Mouse (Mus musculus): ENCODE measurements at regions not wholly inside any gene's neighbourhood (a gene's known extent, or its start where the extent isn't known, plus 50 kb on each side); places are given as distances from the start of the nearest gene placed in this dataset.

- no peak for DNase-seq (ENCODE audit: low spot score)
Observed at GRCm38 (mm10) chr19:15052642-15053239, 454.9 kb upstream of the Tle4 start.

- no peak for DNase-seq (ENCODE audit: low spot score)
Observed at GRCm38 (mm10) chr19:15047896-15048295, 450.0 kb upstream of the Tle4 start.

GRCm38 (mm10) chr19:15047306-15047868 lies 449.5 kb upstream of the Tle4 start:
- DNase-seq (ENCODE audit: low spot score), result no peak

- DNase-seq (ENCODE audit: low spot score), result peak; percentile 28
Observed at GRCm38 (mm10) chr19:15035554-15035953, 437.7 kb upstream of the Tle4 start.

GRCm38 (mm10) chr19:15033921-15034320 lies 436.1 kb upstream of the Tle4 start:
- DNase-seq (ENCODE audit: low spot score), result no peak

DNA sequence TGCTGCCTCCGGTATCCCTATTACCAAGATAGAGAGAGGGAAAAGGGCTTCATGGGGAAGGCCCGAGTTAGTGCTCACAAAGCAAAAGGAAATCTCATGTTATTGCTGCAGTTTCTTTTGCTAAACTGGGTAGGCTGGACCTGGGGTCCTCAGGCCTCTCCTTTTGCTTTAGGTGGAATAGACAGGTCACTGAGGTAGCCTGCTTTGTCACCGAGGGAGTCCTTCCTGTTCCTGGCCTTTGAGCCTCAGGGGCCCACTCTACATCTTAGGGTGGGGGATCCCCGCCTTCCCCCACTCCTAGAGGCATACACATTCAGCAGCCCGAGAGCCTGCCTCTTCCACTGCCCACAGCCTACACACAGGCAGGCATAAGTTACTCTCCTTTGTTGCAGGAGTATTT lies 435.5 kb upstream of the Tle4 start:
- DNase-seq (ENCODE audit: low spot score), result no peak

DNA sequence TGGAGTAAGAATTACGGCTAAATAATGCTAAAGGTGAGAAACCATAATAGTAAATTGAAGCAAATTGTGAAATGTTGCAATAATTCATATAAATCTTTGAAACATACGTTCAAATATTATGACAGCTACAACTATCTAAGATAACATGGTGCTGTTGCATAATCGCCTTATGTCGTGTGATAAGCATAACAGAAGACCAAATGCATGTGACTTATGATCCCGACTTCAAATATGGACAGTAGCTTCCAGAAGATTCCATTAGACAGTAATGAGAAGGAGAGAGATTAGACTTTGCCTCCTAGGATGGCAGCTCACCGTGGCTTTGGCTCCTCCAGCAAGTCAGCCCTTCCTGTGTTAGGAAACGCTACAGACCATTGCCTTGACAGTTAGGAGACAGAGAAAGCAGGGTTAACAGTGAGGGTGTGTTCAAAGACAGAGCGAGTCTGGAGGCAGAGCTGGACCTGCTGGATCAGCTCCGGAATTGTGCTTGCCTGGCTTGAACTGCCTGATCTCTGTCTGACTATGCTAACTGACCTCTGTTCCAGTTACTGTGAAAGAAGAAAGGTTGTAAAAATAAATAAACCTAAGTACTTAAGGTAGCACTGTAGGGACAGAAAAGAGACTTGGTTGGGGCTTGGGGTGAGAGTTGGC lies 434.6 kb upstream of the Tle4 start:
- DNase-seq (ENCODE audit: low spot score), result no peak

GRCm38 (mm10) chr19:15031483-15031882 lies 433.6 kb upstream of the Tle4 start:
- DNase-seq (ENCODE audit: low spot score), result no peak

DNA sequence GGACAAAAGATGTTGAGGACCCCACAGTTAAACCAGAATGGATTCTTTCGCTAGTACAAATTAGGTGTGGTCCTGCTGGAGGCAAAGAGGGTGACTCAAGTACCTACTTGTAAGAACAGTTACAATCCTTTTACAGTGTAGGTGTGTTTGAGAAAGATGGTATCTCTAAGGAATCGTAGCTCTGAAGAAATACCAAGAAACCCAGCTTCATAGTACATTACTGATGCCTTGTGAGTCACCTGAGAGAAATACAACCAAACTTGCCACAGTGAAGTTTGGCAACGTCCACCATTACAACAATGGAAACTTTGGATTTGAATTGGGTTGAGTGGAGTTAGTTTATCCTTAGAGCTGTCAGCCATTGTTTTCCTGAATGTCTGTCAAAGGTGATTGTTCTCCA lies 405.7 kb upstream of the Tle4 start:
- no peak for DNase-seq (ENCODE audit: low spot score)

DNA sequence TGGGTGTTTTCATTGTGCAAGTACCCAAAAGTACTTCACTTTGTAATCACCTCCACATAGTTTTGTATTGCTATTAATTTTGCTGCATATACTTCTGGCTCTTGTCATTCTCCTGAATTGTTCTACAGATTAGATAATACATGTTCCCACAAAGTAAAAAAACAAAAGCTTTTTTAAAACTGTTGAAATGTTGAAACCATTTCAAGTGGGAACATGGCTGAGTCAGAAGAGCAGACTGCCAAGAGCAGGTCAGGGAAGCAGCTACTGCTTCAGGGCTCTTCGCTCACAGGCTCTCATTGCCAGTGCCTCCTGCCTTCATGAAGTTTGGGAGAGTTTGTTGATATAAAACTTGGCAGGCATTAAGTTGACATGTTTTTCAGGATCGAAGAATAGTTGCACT lies 395.5 kb upstream of the Tle4 start:
- DNase-seq (ENCODE audit: low spot score), result no peak

DNA sequence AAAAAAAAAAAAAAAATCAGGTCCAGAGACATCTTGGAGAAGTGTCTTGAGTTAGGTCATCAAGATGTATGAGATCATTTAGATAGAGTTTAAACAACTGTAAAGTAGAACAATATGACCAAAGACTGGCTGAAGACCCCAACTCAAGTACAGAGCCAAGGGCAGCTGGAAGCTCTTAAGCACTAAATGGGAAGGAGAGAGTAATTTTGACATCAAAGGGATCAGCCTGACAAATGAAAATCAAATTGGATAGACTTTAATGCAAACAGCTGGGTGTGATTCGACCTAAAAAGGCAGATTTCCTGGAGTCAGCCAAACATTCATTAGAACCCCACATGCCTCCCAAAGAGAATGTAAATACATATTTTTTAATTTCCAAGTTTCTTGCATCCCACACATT lies 372.3 kb upstream of the Tle4 start:
- no peak for DNase-seq (ENCODE audit: low spot score)

DNA sequence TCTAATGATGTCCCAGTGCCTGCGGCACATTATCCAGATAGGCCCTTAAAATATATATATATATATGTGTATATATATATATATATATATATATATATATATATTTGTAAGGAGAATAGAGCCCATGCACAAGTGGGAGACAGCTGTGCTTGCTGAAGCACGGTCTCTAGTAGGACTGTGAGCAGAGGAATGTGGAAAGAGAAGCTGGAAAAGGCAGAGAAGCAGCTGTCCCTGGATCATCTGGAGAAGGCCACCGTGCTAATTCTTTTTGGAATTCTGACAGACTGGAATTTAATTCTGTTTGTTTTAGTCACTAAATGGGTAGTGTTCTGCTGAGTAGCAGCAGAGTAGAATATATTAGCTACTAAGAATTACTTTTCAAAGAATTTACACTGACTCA lies 370.4 kb upstream of the Tle4 start:
- no peak for DNase-seq (ENCODE audit: low spot score)

DNA sequence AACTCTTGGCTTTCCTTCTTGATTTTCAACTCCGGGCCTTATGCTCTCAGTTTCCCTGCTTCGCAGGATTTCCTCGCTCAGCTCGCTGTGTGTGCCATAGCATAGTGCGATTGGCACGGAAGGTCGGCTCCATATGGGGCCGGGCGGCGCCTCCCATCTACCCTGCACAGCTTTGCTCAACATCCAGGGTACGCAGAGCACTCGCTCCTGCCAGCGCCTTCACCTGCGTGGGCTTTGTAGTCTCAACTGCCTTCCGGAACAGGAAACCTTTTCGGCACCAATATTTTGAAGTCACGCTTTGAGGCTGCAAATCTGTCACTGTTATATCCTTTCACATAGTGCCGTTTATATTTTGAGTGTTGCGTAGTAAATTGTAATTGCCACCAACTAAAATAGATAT lies 359.9 kb upstream of the Tle4 start:
- no peak for DNase-seq (ENCODE audit: low spot score)

DNA sequence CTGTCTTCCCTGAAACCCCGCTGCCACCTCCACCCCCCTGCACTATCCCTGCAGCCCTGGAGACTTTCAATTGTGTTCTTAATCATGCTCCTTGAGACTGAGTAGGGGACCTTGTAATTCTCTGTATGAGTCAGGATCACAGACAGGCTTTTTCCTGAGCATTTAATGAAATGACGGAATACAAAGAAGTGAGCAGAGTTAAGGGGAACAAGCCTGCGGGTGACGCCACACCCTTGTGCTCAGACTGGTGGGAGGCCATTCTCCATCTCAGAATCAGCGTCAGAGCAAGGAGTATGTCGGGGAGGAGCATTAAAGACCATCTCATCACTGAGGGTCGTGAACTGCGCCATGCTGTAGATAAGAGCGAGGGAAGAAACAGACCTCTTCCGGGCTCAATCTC lies 359.3 kb upstream of the Tle4 start:
- no peak for DNase-seq (ENCODE audit: low spot score)

DNA sequence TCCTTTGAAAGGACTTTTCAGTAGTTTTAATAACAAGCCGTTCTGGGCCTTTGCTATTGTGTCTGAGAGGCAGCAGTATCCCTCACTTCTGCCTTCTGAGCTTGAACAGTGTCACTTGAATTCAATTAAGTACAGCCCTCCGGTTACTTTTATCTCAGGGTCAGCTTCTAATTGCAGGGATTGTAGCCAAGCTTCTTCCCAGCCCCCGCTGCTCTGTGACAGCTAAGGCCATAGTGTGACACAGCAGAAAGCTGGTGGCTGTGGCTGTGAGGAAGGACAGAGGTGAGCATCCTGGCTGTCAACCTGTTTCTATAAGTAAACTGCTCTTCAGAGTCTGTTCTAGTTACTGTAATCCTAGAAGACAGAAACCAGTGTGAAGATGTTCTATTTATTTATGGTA lies 358.5 kb upstream of the Tle4 start:
- no peak for DNase-seq (ENCODE audit: low spot score)

DNA sequence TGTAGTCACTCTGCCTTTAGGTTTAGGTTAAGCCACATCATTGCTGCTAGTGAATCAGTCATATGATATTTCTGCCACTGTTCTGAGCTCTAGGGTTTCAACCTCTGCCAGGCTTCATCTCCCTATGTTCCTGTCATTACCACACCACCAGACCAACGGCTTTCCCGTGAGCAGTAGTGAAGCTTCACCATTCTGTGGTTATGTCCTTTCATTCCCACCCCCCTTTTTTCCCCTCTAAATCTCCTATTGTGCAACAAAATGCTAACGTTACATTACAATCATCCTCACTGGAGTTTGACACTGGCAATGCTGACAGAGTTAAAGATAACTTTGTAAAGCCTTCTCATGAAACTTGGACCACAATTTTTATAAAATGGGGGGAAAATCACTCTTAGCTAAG lies 358.1 kb upstream of the Tle4 start:
- DNase-seq (ENCODE audit: low spot score), result no peak

GRCm38 (mm10) chr19:14940207-14940952 lies 342.5 kb upstream of the Tle4 start:
- DNase-seq (ENCODE audit: low spot score), result no peak

DNA sequence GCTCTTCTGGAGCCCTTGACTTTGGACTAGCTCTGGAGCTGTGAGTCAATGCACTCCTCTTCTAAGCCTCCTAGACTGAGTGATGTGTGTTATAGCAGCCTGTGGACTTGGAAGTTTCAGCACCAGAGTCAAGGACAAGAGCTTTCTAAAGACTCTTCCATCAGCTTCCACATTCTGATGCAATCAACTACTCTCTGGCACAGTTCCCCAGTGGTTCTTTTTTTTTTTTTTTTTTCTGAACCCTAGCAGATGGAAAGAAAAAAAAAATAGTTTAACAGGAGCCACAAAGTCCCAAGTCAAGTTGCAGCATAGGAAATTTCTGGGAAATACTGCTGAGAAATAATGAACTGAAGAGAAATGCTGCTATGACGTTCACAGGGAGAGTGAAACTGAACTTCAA lies 324.4 kb upstream of the Tle4 start:
- no peak for DNase-seq (ENCODE audit: low spot score)

DNA sequence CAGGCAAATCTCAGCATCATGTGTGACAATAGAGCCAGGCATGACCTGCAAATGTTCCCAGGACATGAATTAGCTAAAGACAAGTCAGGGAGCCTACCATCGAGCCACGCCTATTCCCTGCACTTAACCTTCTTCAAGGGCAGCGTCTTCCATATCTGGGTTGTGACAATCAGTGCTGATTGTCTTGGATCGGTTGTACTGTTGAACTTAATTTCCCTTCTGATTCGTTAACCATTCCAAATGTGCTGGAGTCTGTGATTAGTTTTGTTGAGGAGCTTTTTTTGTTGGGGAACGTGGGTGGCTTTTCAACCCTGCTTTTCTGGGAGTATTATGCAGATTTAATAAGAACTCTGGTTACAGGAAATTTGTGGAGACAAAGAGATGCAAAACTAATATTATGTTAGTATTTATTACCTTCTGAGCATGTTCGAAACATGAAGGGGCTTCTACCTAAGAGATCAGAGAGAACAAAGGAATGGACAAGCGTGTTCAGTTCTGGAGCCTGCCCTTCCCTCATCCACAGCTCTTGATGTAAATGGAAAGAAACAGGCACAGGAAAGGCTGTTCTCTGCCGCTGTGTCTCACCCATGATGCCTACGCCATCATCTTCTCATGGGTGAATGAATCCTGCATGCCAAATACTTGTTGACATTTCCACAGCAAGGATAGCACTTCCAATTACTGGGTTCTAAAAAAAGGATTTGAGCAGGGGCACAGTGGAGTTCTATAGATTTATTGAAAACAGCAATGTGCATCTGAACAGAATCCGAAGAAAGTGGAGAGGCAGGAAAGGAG lies 313.4 kb upstream of the Tle4 start:
- DNase-seq (ENCODE audit: low spot score), result no peak

DNA sequence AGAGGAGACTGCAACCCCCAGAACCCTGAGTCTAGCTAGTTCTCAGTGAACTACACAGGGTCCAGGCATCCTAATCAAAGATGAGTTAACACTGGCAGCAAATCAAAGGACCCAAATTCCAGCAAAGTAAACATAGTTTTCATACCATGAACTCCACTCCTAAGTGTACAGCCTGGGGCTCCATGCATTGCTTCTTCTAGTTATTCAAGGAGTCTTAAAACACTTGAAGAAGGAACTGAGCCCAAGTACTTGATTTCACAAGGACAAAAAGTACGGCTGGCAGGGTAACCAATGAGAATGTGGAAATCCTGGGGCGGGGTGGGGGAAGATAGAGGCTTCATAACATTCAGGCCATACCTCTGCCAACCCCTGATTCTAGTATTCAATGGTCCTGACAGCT lies 297.0 kb upstream of the Tle4 start:
- DNase-seq (ENCODE audit: low spot score), result no peak

GRCm38 (mm10) chr19:14892390-14892758 lies 294.5 kb upstream of the Tle4 start:
- no peak for DNase-seq (ENCODE audit: low spot score)

GRCm38 (mm10) chr19:14891689-14892389 lies 294.0 kb upstream of the Tle4 start:
- no peak for DNase-seq (ENCODE audit: low spot score)
